Mouse (Mus musculus) mature B cell (primary cell): ENCODE data around the gene Hs6st2.

ENCODE experiments used
- in situ Hi-C: fragments of 300-500 bp; cut with MboI; formaldehyde crosslinking; loops from 2 replicates; pipeline ENCODE4 v1.14.3; 2019

The Hs6st2 gene

GRCm38 (mm10) chrX:51681756-51682155 lies at the start of gene Hs6st2:
Hs6st2 (minus strand) TSS chrX:51681856.
- in situ Hi-C loops: no loop called here

- in situ Hi-C loops: no loop called here
Observed at GRCm38 (mm10) chrX:51714086-51714745, 32.6 kb upstream of the Hs6st2 start.

- in situ Hi-C loops: no loop called here
Observed at GRCm38 (mm10) chrX:51712996-51713395, 31.3 kb upstream of the Hs6st2 start.

GRCm38 (mm10) chrX:51702823-51703222 lies 21.2 kb upstream of the Hs6st2 start:
- in situ Hi-C loops: no loop called here

- in situ Hi-C loops: no loop called here
Observed at GRCm38 (mm10) chrX:51699079-51699478, 17.4 kb upstream of the Hs6st2 start.

- in situ Hi-C loops: no loop called here
Observed at GRCm38 (mm10) chrX:51686048-51686949, 4.6 kb upstream of the Hs6st2 start.

- in situ Hi-C loops: no loop called here
Observed at GRCm38 (mm10) chrX:51684336-51685056, 2.8 kb upstream of the Hs6st2 start.

GRCm38 (mm10) chrX:51681170-51681667 lies 437 bp downstream of the Hs6st2 start:
- in situ Hi-C loops: no loop called here

- in situ Hi-C loops: no loop called here
Observed at GRCm38 (mm10) chrX:51680428-51681169, 1.1 kb downstream of the Hs6st2 start.

- in situ Hi-C loops: no loop called here
Observed at GRCm38 (mm10) chrX:51679601-51680427, 1.8 kb downstream of the Hs6st2 start.

GRCm38 (mm10) chrX:51658236-51658635 lies 23.4 kb downstream of the Hs6st2 start:
- in situ Hi-C loops: no loop called here

GRCm38 (mm10) chrX:51642661-51643257 lies 38.9 kb downstream of the Hs6st2 start:
- in situ Hi-C loops: no loop called here

GRCm38 (mm10) chrX:51635756-51636155 lies 45.9 kb downstream of the Hs6st2 start:
- in situ Hi-C loops: no loop called here

- in situ Hi-C loops: no loop called here
Observed at GRCm38 (mm10) chrX:51631376-51631775, 50.3 kb downstream of the Hs6st2 start.

GRCm38 (mm10) chrX:51614384-51615004 lies 67.2 kb downstream of the Hs6st2 start:
- in situ Hi-C loops: no loop called here

GRCm38 (mm10) chrX:51610743-51611142 lies 70.9 kb downstream of the Hs6st2 start:
- in situ Hi-C loops: no loop called here

GRCm38 (mm10) chrX:51606231-51606863 lies 75.3 kb downstream of the Hs6st2 start:
- in situ Hi-C loops: no loop called here

GRCm38 (mm10) chrX:51592751-51593150 lies 88.9 kb downstream of the Hs6st2 start:
- in situ Hi-C loops: no loop called here

GRCm38 (mm10) chrX:51590448-51591010 lies 91.1 kb downstream of the Hs6st2 start:
- in situ Hi-C loops: no loop called here
